Mouse (Mus musculus): ENCODE results near the gene Smoc2. TPM values are rescaled to one million over a fixed set of nuclear protein-coding genes. Genes with fewer than 3 reads are reported as not detected.

The Smoc2 gene
- polyA plus RNA-seq, 1 experiment from 2014 or later = 8.2 TPM

DNA sequence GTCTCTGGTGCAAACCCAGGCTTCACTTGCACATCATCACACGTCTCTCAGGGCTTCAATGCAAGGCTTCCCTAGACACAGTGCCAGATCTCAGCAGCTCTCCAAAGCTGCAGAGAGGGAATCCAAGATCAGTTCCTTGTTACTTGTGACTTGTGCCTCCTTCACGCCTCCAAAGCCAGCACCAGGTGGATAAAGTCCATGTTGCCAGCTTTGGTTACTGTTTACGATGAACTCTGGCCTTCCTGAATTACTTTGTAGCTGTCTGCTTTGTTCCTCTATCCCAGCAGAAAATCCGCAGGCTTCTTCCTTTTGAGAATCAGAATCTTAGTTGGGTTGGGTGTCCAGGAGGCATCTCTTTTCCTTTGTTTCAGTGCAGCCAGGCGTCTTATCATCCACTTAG is 14.3 kb downstream of the Smoc2 start:
- H3K9me3 ChIP-seq (ENCODE audit: control insufficient read depth, low read length) = no peaks in the 10 kb centered on the region
- no peaks in the 10 kb centered on the region for H3K27me3 ChIP-seq (ENCODE audit: control insufficient read depth, insufficient read depth, low read length)
- 62% methylated on average over 5 of the region's 5 CpGs for WGBS
- H3K36me3 ChIP-seq (ENCODE audit: control insufficient read depth, insufficient read depth, low read length) = no peaks in the 10 kb centered on the region
- H3K4me2 ChIP-seq (ENCODE audit: low read depth, low read length, severe bottlenecking) = no peak overlapping the region
- H3K27ac ChIP-seq (ENCODE audit: low read depth, low read length) = no peak overlapping the region
- ATAC-seq (replicated peaks; ENCODE audit: low FRiP score) (no peak), DNase-seq (ENCODE audit: low spot score) (no peak)
- H3K9ac ChIP-seq (ENCODE audit: low read length) = no peak overlapping the region
- H3K4me1 ChIP-seq (replicated peaks; ENCODE audit: control insufficient read depth, insufficient read depth, low read length) = no peaks in the 10 kb centered on the region
- H3K4me3 ChIP-seq (ENCODE audit: low read depth, low read length) = no peak overlapping the region

DNA sequence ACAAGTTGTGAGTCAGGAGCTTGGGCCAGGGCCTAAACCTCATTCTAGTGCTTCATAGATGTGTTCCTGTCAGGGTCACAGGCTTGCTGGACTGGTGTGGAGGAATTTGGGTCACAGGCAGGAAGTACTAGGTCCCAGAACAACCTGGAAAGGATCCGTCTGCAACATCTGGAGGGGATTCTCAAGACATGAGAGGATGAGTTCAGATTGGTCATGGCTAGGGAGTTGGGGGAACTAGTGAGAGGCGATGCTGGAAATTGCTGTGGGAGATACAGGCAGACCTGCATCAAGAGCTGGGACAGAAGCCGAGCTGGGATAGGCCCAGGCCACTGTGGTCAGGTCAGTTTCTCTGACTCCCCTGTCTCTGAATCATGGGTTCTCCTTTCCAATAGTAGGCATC is 15.8 kb downstream of the Smoc2 start:
- Histone ChIP-seq H3K27ac (ENCODE audit: low read depth, low read length) (no peak overlapping the region), H3K4me2 (ENCODE audit: low read depth, low read length, severe bottlenecking) (no peak overlapping the region), H3K4me1 (replicated peaks; ENCODE audit: control insufficient read depth, insufficient read depth, low read length) (no peaks in the 10 kb centered on the region), H3K9ac (ENCODE audit: low read length) (no peak overlapping the region), H3K36me3 (ENCODE audit: control insufficient read depth, insufficient read depth, low read length) (no peaks in the 10 kb centered on the region), H3K27me3 (ENCODE audit: control insufficient read depth, insufficient read depth, low read length) (no peaks in the 10 kb centered on the region), H3K9me3 (ENCODE audit: control insufficient read depth, low read length) (no peaks in the 10 kb centered on the region), H3K4me3 (ENCODE audit: low read depth, low read length) (no peak overlapping the region)
- DNase-seq (ENCODE audit: low spot score) (no peak), ATAC-seq (replicated peaks; ENCODE audit: low FRiP score) (no peak)
- WGBS = 94% methylated on average over 3 of the region's 3 CpGs

DNA sequence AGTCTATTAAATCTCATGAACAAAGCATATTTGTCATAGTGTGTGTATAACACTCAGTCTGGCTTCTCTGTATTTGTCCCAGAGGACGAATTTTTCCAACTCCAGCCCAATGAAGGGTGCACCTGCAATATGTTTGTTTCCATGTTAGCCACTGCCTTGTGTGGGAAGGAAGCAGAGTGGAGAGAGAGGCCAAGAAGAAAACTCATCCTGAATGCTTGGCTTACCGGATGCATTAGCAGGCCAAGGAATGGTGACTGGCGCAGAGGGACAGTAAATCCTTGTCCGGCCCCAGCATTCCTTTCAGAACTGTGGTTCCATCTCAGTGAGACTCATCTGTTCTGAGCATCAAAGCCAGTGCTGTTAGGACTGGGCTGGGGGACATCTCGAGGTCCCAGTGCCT is 21.1 kb downstream of the Smoc2 start:
- Histone ChIP-seq H3K9me3 (ENCODE audit: control insufficient read depth, low read length) (no peaks in the 10 kb centered on the region; the same call in 1 of the 2 replicates), H3K27ac (ENCODE audit: low read depth, low read length) (no peak overlapping the region), H3K4me1 (replicated peaks; ENCODE audit: control insufficient read depth, insufficient read depth, low read length) (no peaks in the 10 kb centered on the region), H3K36me3 (ENCODE audit: control insufficient read depth, insufficient read depth, low read length) (no peaks in the 10 kb centered on the region), H3K4me3 (ENCODE audit: low read depth, low read length) (no peak overlapping the region), H3K9ac (ENCODE audit: low read length) (no peak overlapping the region), H3K27me3 (ENCODE audit: control insufficient read depth, insufficient read depth, low read length) (no peaks in the 10 kb centered on the region), H3K4me2 (ENCODE audit: low read depth, low read length, severe bottlenecking) (no peak overlapping the region)
- DNase-seq (ENCODE audit: low spot score) (no peak), ATAC-seq (replicated peaks; ENCODE audit: low FRiP score) (no peak)
- 84% methylated on average over 5 of the region's 5 CpGs for WGBS

DNA sequence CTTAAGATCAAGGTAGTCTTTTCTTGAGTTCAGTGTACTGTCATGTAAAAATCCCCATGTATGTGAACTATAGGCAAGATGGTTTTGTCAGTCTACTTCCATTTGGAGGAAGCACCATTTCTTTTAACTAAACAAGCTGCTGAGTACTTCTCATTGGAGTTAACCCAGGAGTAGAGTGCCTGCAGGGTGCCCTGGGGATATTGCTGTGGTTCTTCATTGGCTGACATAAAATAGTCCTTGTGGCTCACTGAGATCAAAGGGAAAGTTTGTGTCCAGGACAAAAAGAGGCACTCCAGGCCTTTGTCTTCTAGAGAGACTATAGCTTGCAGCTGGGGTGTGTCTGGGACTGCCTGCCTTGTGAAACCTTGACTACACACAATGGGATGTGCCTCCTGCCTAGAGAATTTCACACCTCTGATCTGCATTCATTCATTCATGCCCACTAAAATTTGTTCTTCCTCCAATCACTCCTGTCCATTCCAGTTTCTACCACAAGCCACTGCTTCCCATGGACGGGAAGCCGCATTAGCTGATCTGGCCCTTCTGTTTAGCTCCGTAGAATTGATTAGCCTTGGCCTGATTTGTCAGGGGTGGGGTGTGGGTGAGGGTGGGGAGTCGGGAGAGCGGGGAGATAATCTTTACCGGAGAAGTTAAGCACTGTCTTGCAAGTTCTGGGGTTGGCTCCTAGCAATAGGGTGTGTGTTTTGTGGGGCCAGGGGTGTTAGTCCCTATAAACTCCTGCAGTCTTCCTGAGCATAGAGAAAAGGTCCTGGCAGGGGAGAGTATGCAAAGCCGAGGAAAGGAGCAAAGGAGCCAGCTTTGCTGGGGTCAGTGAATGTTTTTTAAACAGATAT is 22.4 kb downstream of the Smoc2 start:
- no peak overlapping the region for H3K4me3 ChIP-seq (ENCODE audit: low read depth, low read length)
- no peaks in the 10 kb centered on the region for H3K36me3 ChIP-seq (ENCODE audit: control insufficient read depth, insufficient read depth, low read length)
- no peaks in the 10 kb centered on the region; the same call in 1 of the 2 replicates for H3K9me3 ChIP-seq (ENCODE audit: control insufficient read depth, low read length)
- no peak overlapping the region for H3K4me2 ChIP-seq (ENCODE audit: low read depth, low read length, severe bottlenecking)
- WGBS = 23% methylated on average over 7 of the region's 7 CpGs
- no peak for DNase-seq (ENCODE audit: low spot score)
- no peaks in the 10 kb centered on the region for H3K27me3 ChIP-seq (ENCODE audit: control insufficient read depth, insufficient read depth, low read length)
- ATAC-seq (replicated peaks; ENCODE audit: low FRiP score) = 0 out of 2 replicates have a peak, but pooled peaks have one; percentile 27
- H3K9ac ChIP-seq (ENCODE audit: low read length) = no peak overlapping the region
- H3K4me1 ChIP-seq (replicated peaks; ENCODE audit: control insufficient read depth, insufficient read depth, low read length) = no peaks in the 10 kb centered on the region
- no peak overlapping the region for H3K27ac ChIP-seq (ENCODE audit: low read depth, low read length)

DNA sequence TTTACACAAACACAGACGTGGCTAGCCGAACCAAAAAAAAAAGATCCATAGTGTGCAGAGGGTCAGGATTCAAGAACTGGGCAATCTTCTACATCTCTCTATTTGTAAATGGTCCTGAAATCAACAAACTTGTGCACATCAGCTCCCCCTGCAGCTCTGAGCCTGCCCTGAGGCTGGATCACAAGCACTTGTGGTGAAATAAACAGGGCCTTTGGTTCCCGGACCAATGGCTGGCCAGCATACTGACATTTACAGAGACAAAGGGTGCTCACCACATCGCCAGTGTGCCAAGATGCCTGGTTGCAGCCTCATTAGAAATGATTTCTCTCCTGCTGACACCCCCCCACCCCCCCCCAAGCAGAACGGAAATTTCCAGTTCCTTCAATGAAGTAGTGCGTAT is 23.1 kb downstream of the Smoc2 start:
- 41% methylated on average over 6 of the region's 6 CpGs for WGBS
- Histone ChIP-seq H3K27me3 (ENCODE audit: control insufficient read depth, insufficient read depth, low read length) (no peaks in the 10 kb centered on the region), H3K4me1 (replicated peaks; ENCODE audit: control insufficient read depth, insufficient read depth, low read length) (no peaks in the 10 kb centered on the region), H3K9me3 (ENCODE audit: control insufficient read depth, low read length) (no peaks in the 10 kb centered on the region; the same call in 1 of the 2 replicates), H3K27ac (ENCODE audit: low read depth, low read length) (no peak overlapping the region), H3K9ac (ENCODE audit: low read length) (no peak overlapping the region), H3K4me3 (ENCODE audit: low read depth, low read length) (no peak overlapping the region), H3K36me3 (ENCODE audit: control insufficient read depth, insufficient read depth, low read length) (no peaks in the 10 kb centered on the region), H3K4me2 (ENCODE audit: low read depth, low read length, severe bottlenecking) (no peak overlapping the region)
- DNase-seq (ENCODE audit: low spot score) = no peak
- no peak; the same call in 1 of the 2 replicates for ATAC-seq (replicated peaks; ENCODE audit: low FRiP score)

DNA sequence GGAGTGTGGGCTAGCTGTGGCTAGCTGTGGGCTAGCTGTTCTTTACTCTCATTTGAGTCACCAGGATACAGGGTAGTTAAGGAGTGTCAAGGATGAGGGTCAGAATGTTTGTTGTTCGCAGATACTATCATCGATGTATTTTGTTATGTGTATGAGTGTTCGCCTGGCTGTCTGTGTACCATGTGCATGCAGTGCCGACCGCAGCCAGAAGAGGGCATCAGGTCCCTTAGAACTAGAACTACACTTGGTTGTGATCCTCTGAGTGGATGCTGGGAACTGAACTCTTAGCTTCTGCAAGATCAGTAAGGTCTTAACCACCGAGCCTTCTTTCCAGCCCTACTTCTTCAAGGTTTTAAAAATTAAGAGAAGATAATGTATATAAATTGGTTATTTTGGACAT is 24.4 kb downstream of the Smoc2 start:
- Histone ChIP-seq H3K9me3 (ENCODE audit: control insufficient read depth, low read length) (no peaks in the 10 kb centered on the region; the same call in 1 of the 2 replicates), H3K36me3 (ENCODE audit: control insufficient read depth, insufficient read depth, low read length) (no peaks in the 10 kb centered on the region), H3K27me3 (ENCODE audit: control insufficient read depth, insufficient read depth, low read length) (no peaks in the 10 kb centered on the region), H3K27ac (ENCODE audit: low read depth, low read length) (no peak overlapping the region), H3K4me2 (ENCODE audit: low read depth, low read length, severe bottlenecking) (no peak overlapping the region), H3K9ac (ENCODE audit: low read length) (no peak overlapping the region), H3K4me3 (ENCODE audit: low read depth, low read length) (no peak overlapping the region), H3K4me1 (replicated peaks; ENCODE audit: control insufficient read depth, insufficient read depth, low read length) (no peaks in the 10 kb centered on the region)
- ATAC-seq (replicated peaks; ENCODE audit: low FRiP score) = no peak
- DNase-seq (ENCODE audit: low spot score) = no peak
- WGBS = 97% methylated on average over 6 of the region's 6 CpGs

DNA sequence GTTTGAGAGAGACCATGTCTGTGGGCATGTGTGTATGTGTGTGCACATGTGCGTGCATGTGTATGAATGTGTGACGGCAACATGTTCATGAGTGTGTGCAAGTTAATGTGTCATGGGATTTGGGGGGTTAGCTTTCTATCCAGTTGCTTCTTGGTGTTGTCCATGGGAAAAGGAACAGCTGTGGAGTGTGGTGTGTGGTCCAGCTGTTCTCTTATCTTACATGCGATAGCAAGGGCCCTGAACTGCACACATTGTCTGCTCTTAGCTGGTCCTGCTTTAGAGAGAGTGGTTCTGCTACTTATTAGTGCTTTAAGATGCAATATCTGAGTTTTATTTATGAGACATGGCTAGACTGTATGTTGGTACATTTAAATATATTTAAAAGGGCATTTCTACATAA is 30.6 kb downstream of the Smoc2 start:
- H3K9me3 ChIP-seq (ENCODE audit: control insufficient read depth, low read length) = no peaks in the 10 kb centered on the region
- H3K27ac ChIP-seq (ENCODE audit: low read depth, low read length) = no peak overlapping the region
- no peaks in the 10 kb centered on the region for H3K4me1 ChIP-seq (replicated peaks; ENCODE audit: control insufficient read depth, insufficient read depth, low read length)
- H3K9ac ChIP-seq (ENCODE audit: low read length) = no peak overlapping the region
- 89% methylated on average over 3 of the region's 3 CpGs for whole genome bisulfite sequencing
- no peak overlapping the region for H3K4me3 ChIP-seq (ENCODE audit: low read depth, low read length)
- H3K36me3 ChIP-seq (ENCODE audit: control insufficient read depth, insufficient read depth, low read length) = no peaks in the 10 kb centered on the region
- DNase-seq (ENCODE audit: low spot score) = no peak
- H3K4me2 ChIP-seq (ENCODE audit: low read depth, low read length, severe bottlenecking) = no peak overlapping the region
- no peaks in the 10 kb centered on the region for H3K27me3 ChIP-seq (ENCODE audit: control insufficient read depth, insufficient read depth, low read length)
- ATAC-seq (replicated peaks; ENCODE audit: low FRiP score) = no peak

DNA sequence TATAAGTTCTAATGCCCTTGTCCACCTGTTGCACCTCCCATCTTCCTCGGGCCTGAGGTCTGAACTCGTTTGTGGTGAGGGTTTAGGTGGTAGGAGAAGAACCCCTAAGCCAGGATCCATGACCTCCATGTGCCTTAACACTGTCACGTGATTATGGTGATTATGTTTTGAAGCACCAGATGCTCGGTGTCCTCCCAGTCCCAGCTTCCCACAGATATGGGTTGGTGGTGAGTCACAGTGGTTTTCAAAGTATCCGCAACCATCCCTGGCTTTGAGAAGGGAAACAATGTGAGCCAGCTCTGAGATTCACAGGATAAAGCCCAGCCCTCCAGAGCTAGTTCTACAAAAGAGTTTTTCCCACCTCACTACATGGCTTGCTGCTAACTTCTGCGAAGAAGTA is 33.1 kb downstream of the Smoc2 start:
- ATAC-seq (replicated peaks; ENCODE audit: low FRiP score) (no peak), DNase-seq (ENCODE audit: low spot score) (no peak)
- no peaks in the 10 kb centered on the region for H3K36me3 ChIP-seq (ENCODE audit: control insufficient read depth, insufficient read depth, low read length)
- H3K4me1 ChIP-seq (replicated peaks; ENCODE audit: control insufficient read depth, insufficient read depth, low read length) = no peaks in the 10 kb centered on the region
- no peak overlapping the region for H3K27ac ChIP-seq (ENCODE audit: low read depth, low read length)
- H3K4me3 ChIP-seq (ENCODE audit: low read depth, low read length) = no peak overlapping the region
- WGBS = 87% methylated on average over 6 of the region's 6 CpGs
- H3K9me3 ChIP-seq (ENCODE audit: control insufficient read depth, low read length) = no peaks in the 10 kb centered on the region
- H3K27me3 ChIP-seq (ENCODE audit: control insufficient read depth, insufficient read depth, low read length) = no peaks in the 10 kb centered on the region
- H3K9ac ChIP-seq (ENCODE audit: low read length) = no peak overlapping the region
- no peak overlapping the region for H3K4me2 ChIP-seq (ENCODE audit: low read depth, low read length, severe bottlenecking)

DNA sequence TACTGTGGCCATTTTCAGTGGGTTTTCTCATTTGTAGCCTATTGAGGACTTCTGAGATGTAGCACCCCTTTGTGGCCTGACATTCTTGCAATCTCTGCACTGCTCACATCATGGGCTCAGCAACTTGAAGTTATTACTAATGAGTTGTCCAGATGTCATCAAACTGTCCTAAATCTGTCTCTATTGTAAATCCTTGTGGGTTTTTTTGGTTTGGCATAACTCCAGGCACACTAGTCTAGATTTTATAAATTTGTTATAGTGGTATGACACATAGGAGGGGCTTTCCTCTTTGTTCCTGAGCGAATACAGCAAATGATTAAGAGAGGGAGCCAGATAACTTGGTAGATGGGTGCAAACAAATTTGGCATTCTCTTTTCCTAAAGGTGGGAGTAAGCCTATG is 35.0 kb downstream of the Smoc2 start:
- Histone ChIP-seq H3K27me3 (ENCODE audit: control insufficient read depth, insufficient read depth, low read length) (no peaks in the 10 kb centered on the region), H3K36me3 (ENCODE audit: control insufficient read depth, insufficient read depth, low read length) (no peaks in the 10 kb centered on the region), H3K27ac (ENCODE audit: low read depth, low read length) (no peak overlapping the region), H3K4me2 (ENCODE audit: low read depth, low read length, severe bottlenecking) (no peak overlapping the region), H3K9me3 (ENCODE audit: control insufficient read depth, low read length) (no peaks in the 10 kb centered on the region), H3K4me3 (ENCODE audit: low read depth, low read length) (no peak overlapping the region), H3K4me1 (replicated peaks; ENCODE audit: control insufficient read depth, insufficient read depth, low read length) (no peaks in the 10 kb centered on the region), H3K9ac (ENCODE audit: low read length) (no peak overlapping the region)
- DNase-seq (ENCODE audit: low spot score) = no peak
- WGBS = 81% methylated on average over 1 of the region's 1 CpGs
- no peak for ATAC-seq (replicated peaks; ENCODE audit: low FRiP score)
